Mouse (Mus musculus) liver, embryonic 16.5 days (tissue): ENCODE data around the gene Prrx2. TPM values are rescaled to one million over a fixed set of nuclear protein-coding genes. Genes with fewer than 3 reads are reported as not detected.
"Not testable (repeated sequence)": the region's sequence is repeated elsewhere in the genome, so short reads cannot be mapped to it uniquely, and the experiment has no call there.

Experiments
- ATAC-seq: fragments of 200-750 bp; cut with Nextera tagmentation; 2 replicates; pipeline ENCODE4 v1.8.0; 2017; ENCODE audit warnings: low read depth, mild to moderate bottlenecking, moderate number of reproducible peaks, moderate library complexity
- H3K27ac ChIP-seq: fragments of 300-500 bp; sonication (generic); 2 replicates; pipeline ENCODE4 v1.5.1; 2014; ENCODE audit warnings: mild to moderate bottlenecking, low read length
- H3K27me3 ChIP-seq: fragments of 300-500 bp; sonication (generic); 2 replicates; pipeline ENCODE4 v1.6.1; 2014; ENCODE audit warnings: low read depth, low read length, mixed read lengths; ENCODE audit not compliant: control insufficient read depth, insufficient read depth
- H3K36me3 ChIP-seq: fragments of 300-500 bp; sonication (generic); 2 replicates; pipeline ENCODE4 v1.6.1; 2014; ENCODE audit warnings: mild to moderate bottlenecking; ENCODE audit not compliant: control insufficient read depth, insufficient read depth
- H3K4me1 ChIP-seq: fragments of 300-500 bp; sonication (generic); 2 replicates; pipeline ENCODE4 v1.6.1; 2014; ENCODE audit warnings: low read depth, low read length, mixed read lengths; ENCODE audit not compliant: control insufficient read depth
- H3K4me2 ChIP-seq: fragments of 300-500 bp; sonication (generic); 2 replicates; pipeline ENCODE4 v1.6.1; 2014; ENCODE audit warnings: low read depth, low read length, mixed read lengths
- H3K4me3 ChIP-seq: fragments of 300-500 bp; sonication (generic); 2 replicates; pipeline ENCODE4 v1.5.1; 2014; ENCODE audit warnings: low read depth, mild to moderate bottlenecking, low read length
- H3K9ac ChIP-seq: fragments of 300-500 bp; sonication (generic); 2 replicates; pipeline ENCODE4 v1.6.1; 2014; ENCODE audit warnings: low read depth, low read length
- H3K9me3 ChIP-seq: fragments of 300-500 bp; sonication (generic); replicated peaks from 2 replicates; pipeline ENCODE4 v1.6.1; 2016; ENCODE audit warnings: low read length; ENCODE audit not compliant: control insufficient read depth
- WGBS: fragments of 180-500 bp; shearing (Covaris S2); extraction: QIAGEN DNeasy Blood & Tissue Kit; methylation state at CpG from one replicate; pipeline ENCODE4 v1.1.7; 2014; ENCODE audit not compliant: insufficient replicate concordance; 5-methylcytosine and 5-hydroxymethylcytosine counted together
- polyA plus RNA-seq: library from polyadenylated mRNA; unstranded; fragments of >200 nt; fragmentation: Nextera tagmentation; extraction: Ambion mirVana; gene quantifications from 2 replicates; pipeline ENCODE4 v1.2.1, GENCODE M21; 2015

Gene Prrx2
- polyA plus RNA-seq, 1 experiment from 2014 or later, result 0.18 TPM

DNA sequence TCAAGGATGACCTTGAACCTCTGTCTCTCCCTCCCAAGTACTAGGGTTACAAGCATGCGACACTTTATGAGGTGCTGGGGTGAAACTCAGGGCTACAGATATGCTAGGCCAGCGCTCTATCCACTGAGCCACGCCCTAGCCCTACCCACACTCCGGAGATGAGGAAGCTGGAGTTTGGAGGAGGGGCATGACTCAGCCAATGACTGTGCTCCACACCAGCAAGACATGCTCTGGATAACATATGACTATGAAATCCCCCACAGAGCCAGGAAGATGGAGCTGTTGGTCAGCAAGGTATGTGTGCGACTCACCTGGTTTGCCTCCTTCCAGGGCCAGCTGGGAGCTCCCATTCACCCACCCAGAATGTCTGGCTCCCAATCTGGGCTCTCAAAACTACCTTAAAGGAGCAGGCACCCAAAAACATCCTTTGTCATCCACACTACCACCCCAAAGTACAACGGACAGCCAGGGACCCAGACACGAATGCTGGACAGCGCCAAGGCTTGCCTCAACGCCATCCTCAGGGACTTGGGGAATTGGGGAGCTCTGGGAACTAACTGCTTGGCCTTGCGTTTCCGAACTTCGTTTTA is 94.2 kb downstream of the Prrx2 start:
- peak overlapping the region; percentile 52 for H3K4me3 ChIP-seq
- H3K27ac ChIP-seq, result peak overlapping the region; percentile 50
- peak overlapping the region; percentile 65 for H3K4me2 ChIP-seq
- peaks cover 17% of the 10 kb centered on the region for H3K4me1 ChIP-seq
- WGBS, result 15% methylated on average over 12 of the region's 12 CpGs
- H3K27me3 ChIP-seq, result no peaks in the 10 kb centered on the region
- ATAC-seq, result peak; percentile 92
- no peaks in the 10 kb centered on the region for H3K9me3 ChIP-seq
- peak overlapping the region; percentile 43; the same call in 1 of the 2 replicates for H3K9ac ChIP-seq
- H3K36me3 ChIP-seq, result no peaks in the 10 kb centered on the region

DNA sequence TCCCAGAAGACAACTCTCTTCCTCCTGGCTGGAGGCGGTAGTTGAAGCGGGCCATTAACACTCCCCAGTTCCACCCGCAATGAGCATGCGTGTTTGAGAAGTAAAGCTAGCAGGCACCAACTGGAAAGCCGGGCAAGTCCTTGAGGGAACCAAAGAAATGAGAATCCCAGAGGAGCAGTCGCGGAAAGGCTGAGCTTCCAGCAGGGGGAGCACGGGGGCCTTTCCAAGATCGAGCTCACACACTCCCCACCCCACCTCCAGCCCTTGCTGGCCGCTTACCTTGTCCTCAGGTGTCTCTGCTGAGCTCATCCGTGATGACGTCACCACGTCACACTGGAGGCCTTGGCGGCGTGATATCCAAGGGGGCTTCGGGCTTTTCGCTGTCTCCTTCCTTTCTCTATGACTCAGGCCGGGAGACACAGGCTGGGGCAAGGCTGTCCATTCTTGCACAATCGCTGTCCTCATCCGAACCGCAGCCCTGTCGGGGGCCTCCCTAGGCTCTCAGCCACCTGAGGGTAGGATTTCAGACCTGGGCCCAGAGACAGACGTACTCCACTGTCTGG is 94.8 kb downstream of the Prrx2 start, which contains the start of gene Ptges:
Ptges (minus strand) TSS at position 381 of the 563 bp plus-strand sequence.
- peak within 1 kb of the TSS; percentile 43; the same call in 1 of the 2 replicates for H3K9ac ChIP-seq
- H3K27ac ChIP-seq, result peak within 1 kb of the TSS; percentile 50
- WGBS, result 2% methylated on average over 23 of the region's 23 CpGs

DNA sequence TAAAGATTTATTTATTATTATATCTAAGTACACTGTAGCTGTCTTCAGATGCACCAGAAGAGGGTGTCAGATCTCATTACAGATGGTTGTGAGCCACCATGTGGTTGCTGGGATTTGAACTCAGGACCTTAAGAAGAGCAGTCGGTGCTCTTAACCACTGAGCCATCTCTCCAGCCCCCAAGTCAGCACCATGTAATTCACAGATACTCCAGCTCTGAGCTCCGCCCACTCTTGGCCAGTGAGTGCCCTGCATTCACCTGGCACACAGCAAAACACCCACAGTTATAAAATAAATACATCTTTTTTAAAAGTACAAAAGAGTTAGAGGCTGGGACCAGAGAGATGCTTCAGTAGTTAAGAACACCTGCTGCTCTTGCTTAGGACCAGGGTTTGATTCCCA is 96.1 kb downstream of the Prrx2 start:
- H3K9me3 ChIP-seq, H3K36me3 ChIP-seq, H3K27me3 ChIP-seq, H3K9ac ChIP-seq, H3K4me3 ChIP-seq, H3K27ac ChIP-seq, H3K4me2 ChIP-seq, ATAC-seq: not testable (repeated sequence)
- peaks cover 17% of the 10 kb centered on the region for H3K4me1 ChIP-seq
- WGBS, result 60% methylated on average over 2 of the region's 2 CpGs

More for the DNA sequence above, 94.8 kb downstream of the Prrx2 start, which contains the start of gene Ptges:
- Histone ChIP-seq H3K4me1 (peaks cover 17% of the 10 kb centered on the region), H3K4me2 (peak within 1 kb of the TSS; percentile 65), H3K27me3 (no peaks in the 10 kb centered on the region), H3K9me3 (no peaks in the 10 kb centered on the region), H3K36me3 (no peaks in the 10 kb centered on the region), H3K4me3 (peak within 1 kb of the TSS; percentile 52)
- ATAC-seq, result peak; percentile 30; the same call in 1 of the 2 replicates

Other genes with a start within 250 kb of the Prrx2 start
- 0.15 TPM in 1 of 2 replicates, not detected in the other for gene Cstad, start 239.9 kb upstream of the Prrx2 start, polyA plus RNA-seq
- gene 1700001O22Rik, start 31.3 kb upstream of the Prrx2 start, polyA plus RNA-seq, result 0.09 TPM in 1 of 2 replicates, not detected in the other
- gene Ntmt1, start 27.1 kb upstream of the Prrx2 start, polyA plus RNA-seq, result 23.2 and 24.9 TPM in 2 replicates
- gene Asb6, start 4.6 kb upstream of the Prrx2 start, polyA plus RNA-seq, result 27.8 and 29.1 TPM in 2 replicates
- 0.35 and 0.37 TPM in 2 replicates for gene Ptges, start 94.9 kb downstream of the Prrx2 start, polyA plus RNA-seq
- 15.8 and 15.9 TPM in 2 replicates for gene Tor1b, start 118.0 kb downstream of the Prrx2 start, polyA plus RNA-seq
- gene Tor1a, start 133.0 kb downstream of the Prrx2 start, polyA plus RNA-seq, result 36.0 and 36.3 TPM in 2 replicates
- 23.1 and 24.0 TPM in 2 replicates for gene BC005624, start 147.2 kb downstream of the Prrx2 start, polyA plus RNA-seq
- 4.9 and 5.8 TPM in 2 replicates for gene Usp20, start 147.3 kb downstream of the Prrx2 start, polyA plus RNA-seq